9 mouse cellular contexts compared by ENCODE assay signal in the genomic region with DNA sequence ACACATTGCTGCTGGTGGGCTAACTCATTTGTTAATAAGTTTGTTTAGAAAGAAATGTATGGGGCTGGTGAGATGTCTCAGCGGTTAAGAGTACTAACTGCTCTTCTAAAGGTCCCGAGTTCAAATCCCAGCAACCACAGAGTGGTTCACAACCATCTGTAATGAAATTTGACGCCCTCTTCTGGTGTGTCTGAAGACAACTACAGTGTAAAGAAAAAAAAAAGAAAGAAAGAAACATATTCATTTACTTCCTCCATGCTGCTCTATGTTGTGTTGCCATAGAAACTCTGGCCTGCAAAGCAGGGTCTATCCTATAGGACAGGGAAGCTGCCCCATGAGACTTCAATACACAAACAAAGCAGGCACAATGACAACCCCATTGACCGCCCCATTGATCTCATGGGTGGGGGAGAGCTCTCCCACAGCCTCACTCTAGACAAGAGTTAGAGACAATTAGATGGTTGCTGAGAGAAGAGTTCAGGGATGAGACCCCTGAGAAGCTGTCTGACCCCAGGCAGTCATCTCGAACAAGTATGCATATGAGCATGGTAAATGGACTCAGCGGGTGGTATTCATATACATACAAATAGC. TPM values are rescaled to one million over a fixed set of nuclear protein-coding genes. Genes with fewer than 3 reads are reported as not detected.
DNase-seq lines count a peak whose midpoint lies in the region; ATAC-seq and TF ChIP-seq lines count a peak whose summit lies in the region.
"Had no signal": no experiment of that assay in that cellular context is flagged by ENCODE, and none has a peak within 500 bp of the region (broad histone marks: within the 10 kb centered on the region; RNA-seq: fewer than 3 reads in every experiment).

No protein-coding gene starts in this region.

- no peak for ATAC-seq in kidney, postnatal 0 days (replicated peaks; ENCODE audit: low FRiP score, low read depth)
- ATAC-seq in limb, embryonic 12.5 days (ENCODE audit: insufficient number of reproducible peaks, insufficient read depth, low FRiP score, low TSS enrichment, low read depth), result no peak

- no peak for DNase-seq in heart, embryonic 10.5 days (ENCODE audit: low spot score)
- DNase-seq in heart, adult 11 months, result no peak
- no peak for DNase-seq in kidney, postnatal 0 days (ENCODE audit: low spot score)
- no peak for DNase-seq in kidney, postnatal 10 days
- DNase-seq in R1 (ENCODE audit: low read depth, low spot score), result peak; percentile 22
- DNase-seq in spleen, adult 18-20 months, result no peak
- DNase-seq in thymus, postnatal 36 days, result no peak

- H3K36me3 ChIP-seq in heart, embryonic 10.5 days, result no peaks in the 10 kb centered on the region
- H3K36me3 ChIP-seq in kidney, postnatal 0 days (ENCODE audit: insufficient read depth, low read length), result no peaks in the 10 kb centered on the region
- no peaks in the 10 kb centered on the region for H3K36me3 ChIP-seq in limb, embryonic 12.5 days

- peaks cover 49% of the 10 kb centered on the region for H3K4me1 ChIP-seq in heart, embryonic 10.5 days
- peaks cover 5% of the 10 kb centered on the region; the same call in 1 of the 2 replicates for H3K4me1 ChIP-seq in kidney, postnatal 0 days (replicated peaks; ENCODE audit: insufficient read depth, low read length)
- H3K4me1 ChIP-seq in limb, embryonic 12.5 days (replicated peaks), result peaks cover 29% of the 10 kb centered on the region

- H3K4me2 ChIP-seq in kidney, postnatal 0 days (ENCODE audit: low read length), result no peak overlapping the region
- no peak overlapping the region for H3K4me2 ChIP-seq in limb, embryonic 12.5 days

- TF ChIP-seq CTCF in kidney, postnatal 0 days (IDR thresholded peaks at IDR 0.05; ENCODE audit: low read depth), result 0 out of 2 replicates have a peak, but pooled peaks have one; percentile 2

- H3K4me3 ChIP-seq in heart, embryonic 10.5 days, result no peak overlapping the region; the same call in 1 of the 2 replicates
- no peak overlapping the region for H3K4me3 ChIP-seq in kidney, postnatal 0 days (replicated peaks; ENCODE audit: low read depth, low read length)
- H3K4me3 ChIP-seq in limb, embryonic 12.5 days (replicated peaks), result no peak overlapping the region
- H3K4me3 ChIP-seq: myocyte had no signal

- H3K9me3 ChIP-seq in heart, embryonic 10.5 days, result no peaks in the 10 kb centered on the region
- no peaks in the 10 kb centered on the region for H3K9me3 ChIP-seq in kidney, postnatal 0 days (replicated peaks; ENCODE audit: low read length)
- H3K9me3 ChIP-seq in limb, embryonic 12.5 days, result no peaks in the 10 kb centered on the region

- no peak overlapping the region for H3K9ac ChIP-seq in kidney, postnatal 0 days (ENCODE audit: low read depth, low read length)
- no peak overlapping the region for H3K9ac ChIP-seq in limb, embryonic 12.5 days (replicated peaks)

- 85% methylated on average over 6 of the region's 6 CpGs for WGBS in heart, embryonic 10.5 days
- 81% methylated on average over 6 of the region's 6 CpGs for WGBS in kidney, postnatal 0 days
- 87% methylated on average over 6 of the region's 6 CpGs for WGBS in limb, embryonic 12.5 days

- H3K27ac ChIP-seq in heart, embryonic 10.5 days, result peak overlapping the region; percentile 91
- H3K27ac ChIP-seq in kidney, postnatal 0 days, result no peak overlapping the region
- 0 out of 2 replicates have a peak overlapping the region, but pooled peaks have one; percentile 57 for H3K27ac ChIP-seq in limb, embryonic 12.5 days

- no peaks in the 10 kb centered on the region for H3K27me3 ChIP-seq in heart, embryonic 10.5 days (ENCODE audit: insufficient read depth, poor library complexity, severe bottlenecking)
- H3K27me3 ChIP-seq in kidney, postnatal 0 days (ENCODE audit: insufficient read depth, low read length), result no peaks in the 10 kb centered on the region
- H3K27me3 ChIP-seq in limb, embryonic 12.5 days, result no peaks in the 10 kb centered on the region

RNA-seq across cellular contexts. Expression of a gene that starts 22.6 kb away (rescaled TPM):
- polyA plus RNA-seq in heart, embryonic 10.5 days (2016; fragmentation: Nextera tagmentation; extraction: Ambion mirVana), result 61.1 and 73.9 TPM in 2 replicates
- polyA plus RNA-seq in kidney, postnatal 0 days (2015; fragmentation: Nextera tagmentation; extraction: Ambion mirVana), result 61.1 and 68.4 TPM in 2 replicates
- 91.0 and 97.5 TPM in 2 replicates for polyA plus RNA-seq in limb, embryonic 12.5 days (2016; fragmentation: Nextera tagmentation; extraction: Ambion mirVana)
